Mouse (Mus musculus) liver (tissue): Measurements from ENCODE around the gene Fgf13.

ENCODE experiments used
- DNase-seq: peaks from one replicate; pipeline ENCODE4 v3.0.0-alpha.2; 2020; ENCODE audit warnings: mixed read lengths

Fgf13 gene

DNA sequence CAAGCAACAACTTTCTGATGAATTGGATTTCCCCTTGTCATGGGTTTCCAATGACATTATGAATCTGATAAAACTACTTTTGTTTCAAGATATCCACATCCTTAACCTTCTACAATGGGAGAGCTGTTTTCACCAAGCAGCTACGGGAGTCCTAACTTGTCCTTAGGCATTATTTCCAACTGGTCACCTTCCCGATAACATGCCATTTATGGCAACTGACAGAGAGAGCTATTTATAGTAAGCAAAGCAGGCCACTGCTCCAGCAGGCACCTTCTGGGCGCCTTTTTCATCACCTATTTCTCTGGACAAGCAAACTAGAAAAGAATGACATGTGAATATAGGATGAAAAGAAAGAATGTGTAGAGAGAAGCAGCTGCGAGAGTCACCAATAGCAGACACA lies 385.5 kb downstream of the Fgf13 start:
- DNase-seq = no peak

GRCm38 (mm10) chrX:59179627-59180026 lies 388.2 kb downstream of the Fgf13 start:
- DNase-seq = no peak

DNA sequence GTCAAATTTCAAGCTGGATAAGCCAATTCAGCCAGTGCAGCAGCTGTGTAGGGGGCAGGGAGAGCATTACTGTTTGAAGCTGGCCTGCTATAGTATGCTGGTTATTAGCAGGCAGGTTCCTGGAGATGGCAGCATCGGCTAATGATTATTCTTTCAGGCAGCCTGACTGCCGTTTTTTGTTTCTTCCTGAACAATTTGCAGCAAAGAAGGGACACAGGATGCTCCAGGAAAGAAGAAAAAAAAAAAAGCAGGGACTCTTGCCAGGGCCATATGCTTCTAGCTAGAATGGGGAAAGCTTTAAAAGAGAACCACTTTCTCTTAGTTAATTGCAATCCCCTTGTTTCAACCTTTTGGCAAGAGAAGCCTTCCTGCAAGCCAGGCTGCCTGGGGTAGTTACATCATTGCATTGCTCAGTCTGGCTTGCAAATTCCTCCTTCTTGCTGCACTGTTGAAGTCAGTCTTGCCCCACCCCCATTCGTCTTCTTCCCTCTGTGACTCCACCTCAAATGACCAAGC lies 388.7 kb downstream of the Fgf13 start:
- no peak for DNase-seq

DNA sequence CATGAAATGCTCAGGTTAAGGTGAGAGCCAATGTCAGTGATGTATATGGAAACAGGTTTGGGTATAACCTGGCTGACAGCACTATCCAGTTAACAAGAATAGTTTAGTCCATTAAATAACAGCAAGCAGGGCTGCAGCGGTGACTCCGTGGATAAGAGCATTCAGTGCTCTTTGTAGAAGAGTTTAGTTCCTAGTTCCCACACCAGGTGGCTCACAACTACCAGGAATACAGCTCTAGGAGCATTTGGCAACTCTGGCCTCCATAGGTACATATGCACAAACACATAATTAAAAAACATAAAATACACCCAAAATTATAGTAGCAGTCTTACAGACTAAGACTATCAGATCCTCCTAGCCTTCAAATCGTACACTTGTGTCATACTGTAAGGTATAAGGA lies 390.2 kb downstream of the Fgf13 start:
- no peak for DNase-seq

DNA sequence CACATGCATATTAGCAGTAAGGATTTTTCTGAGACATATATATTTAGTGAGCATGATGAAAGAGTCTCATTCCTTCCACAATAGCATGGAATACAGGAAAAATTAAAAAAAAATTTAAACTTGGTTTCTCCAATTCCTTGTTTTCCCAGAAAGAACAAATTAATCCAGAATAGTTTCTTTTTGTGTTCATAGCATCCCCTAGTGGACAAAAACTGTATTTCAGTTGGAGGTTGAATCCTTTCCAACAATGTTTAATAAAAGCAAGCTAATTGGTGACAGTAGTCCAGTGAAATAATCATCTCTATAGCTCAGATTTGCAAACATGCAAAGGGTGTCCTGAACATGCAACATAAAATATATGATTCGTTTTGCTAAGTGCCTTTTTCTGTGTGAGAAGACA lies 395.7 kb downstream of the Fgf13 start:
- no peak for DNase-seq

DNA sequence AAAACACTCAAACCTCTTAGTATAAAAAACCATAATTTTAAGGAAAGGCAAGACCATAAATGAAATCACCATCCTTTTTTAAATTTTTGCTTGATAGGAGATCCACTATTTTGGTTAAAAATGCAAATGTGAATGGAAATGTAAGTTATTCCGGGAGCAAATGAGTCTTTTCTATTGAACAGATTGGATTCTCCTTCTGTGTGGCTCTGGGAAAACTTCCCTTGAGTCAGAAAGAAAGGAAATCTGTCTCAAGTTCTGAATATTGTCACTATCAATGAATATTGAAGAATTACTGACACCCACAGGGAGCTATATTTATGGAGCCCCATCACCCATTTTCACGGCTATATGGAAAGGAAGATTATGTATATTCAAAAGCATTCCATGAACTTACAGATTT lies 401.1 kb downstream of the Fgf13 start:
- no peak for DNase-seq

- no peak for DNase-seq
Measured at GRCm38 (mm10) chrX:59141947-59142346, 425.9 kb downstream of the Fgf13 start.

DNA sequence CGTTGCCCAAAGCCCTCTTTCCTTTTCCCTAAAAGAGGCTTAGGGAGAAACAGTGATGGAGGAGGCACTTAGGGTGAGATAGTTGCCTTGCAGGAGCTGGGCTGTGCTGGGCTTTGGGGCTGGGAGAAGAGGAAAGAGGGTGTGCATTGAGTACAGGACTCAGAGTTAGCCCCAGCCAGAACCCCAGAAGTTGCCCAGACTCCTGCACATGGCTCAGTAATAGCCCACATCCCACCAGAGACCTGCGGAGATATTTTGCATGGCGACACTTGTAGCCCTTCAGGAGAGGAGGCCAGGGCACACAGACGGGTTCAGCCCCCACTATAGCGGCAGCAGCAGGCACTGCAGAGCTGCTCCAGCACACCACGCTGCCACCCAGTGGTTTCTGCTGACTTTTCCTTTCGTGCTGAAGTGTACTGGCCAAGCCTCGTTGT lies 432.9 kb downstream of the Fgf13 start:
- peak; percentile 44 for DNase-seq

- DNase-seq = peak; percentile 27
Measured at GRCm38 (mm10) chrX:59134166-59134861, 433.6 kb downstream of the Fgf13 start.

DNA sequence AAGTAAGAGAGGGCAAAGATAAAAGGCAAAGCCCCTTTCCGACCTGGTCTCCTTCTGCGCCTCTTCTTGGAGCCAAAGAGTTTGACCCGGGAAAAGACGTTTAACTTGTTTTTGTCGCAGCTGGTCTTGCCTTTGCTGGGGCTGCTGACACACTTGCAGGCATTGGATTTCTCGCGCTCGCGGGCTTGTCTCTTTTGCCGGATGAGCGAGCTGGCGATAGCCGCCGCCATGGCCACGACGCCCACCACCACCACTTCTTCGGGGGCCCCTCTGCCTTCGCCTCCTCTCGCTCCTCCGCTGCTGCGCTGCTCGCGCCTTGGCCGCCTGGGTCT lies 434.1 kb downstream of the Fgf13 start:
- DNase-seq = peak; percentile 7

- DNase-seq = peak; percentile 8
Measured at GRCm38 (mm10) chrX:59133416-59133815, 434.5 kb downstream of the Fgf13 start.

DNA sequence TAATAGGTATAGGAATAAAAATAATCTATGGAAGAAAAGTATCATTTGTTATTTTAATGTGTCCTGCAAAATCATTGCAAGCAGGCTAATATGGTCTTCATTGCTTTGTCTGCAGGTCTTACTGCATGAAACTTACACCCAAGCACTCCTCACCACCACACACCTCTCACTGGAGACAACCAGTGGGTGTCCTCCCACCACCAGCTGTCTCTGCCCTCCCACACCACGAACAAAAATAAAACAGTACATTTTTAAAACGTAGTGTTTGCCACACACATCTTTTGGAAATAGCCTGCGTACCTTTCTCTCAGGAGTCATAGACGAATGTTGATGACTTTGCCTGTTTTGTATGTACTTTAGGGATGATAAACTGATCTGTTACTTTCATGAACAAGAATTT lies 441.2 kb downstream of the Fgf13 start:
- no peak for DNase-seq

GRCm38 (mm10) chrX:59113187-59113586 lies 454.7 kb downstream of the Fgf13 start:
- no peak for DNase-seq

DNA sequence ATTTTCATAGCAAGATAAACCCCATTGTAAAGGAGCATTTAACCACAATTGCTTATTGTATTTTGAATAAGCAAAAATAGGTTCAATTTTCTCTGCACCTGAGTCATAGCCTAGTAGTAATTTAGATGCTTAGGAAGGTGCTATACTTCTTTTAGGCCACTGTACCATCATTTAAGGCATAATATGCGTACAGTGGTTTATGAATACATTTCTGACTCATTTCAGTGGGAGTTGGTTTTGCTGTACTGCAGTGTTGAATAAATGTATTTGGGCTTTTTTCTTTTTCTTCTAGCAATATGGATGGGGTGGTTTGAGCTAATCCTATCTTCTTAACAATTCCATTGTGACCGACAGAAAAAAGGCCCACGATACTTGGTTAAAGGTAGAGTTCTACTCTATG lies 481.9 kb downstream of the Fgf13 start:
- no peak for DNase-seq

DNA sequence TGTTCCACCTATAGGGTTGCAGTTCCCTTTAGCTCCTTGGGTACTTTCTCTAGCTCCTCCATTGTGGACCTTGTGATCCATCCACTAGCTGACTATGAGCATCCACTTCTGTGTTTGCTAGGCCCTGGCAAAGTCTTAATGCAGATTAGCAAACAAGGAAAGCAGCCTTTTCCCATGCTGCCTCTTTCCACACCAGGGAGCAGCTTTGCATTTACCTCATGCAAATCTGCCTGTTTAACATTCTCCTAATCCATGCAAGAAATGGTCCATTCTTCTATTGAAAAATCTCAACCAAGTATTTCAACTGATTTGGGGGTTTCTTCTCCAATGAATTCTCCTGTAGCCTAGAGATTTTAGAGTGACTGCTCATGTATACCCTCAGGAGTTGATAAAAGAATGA lies 487.4 kb downstream of the Fgf13 start:
- no peak for DNase-seq

DNA sequence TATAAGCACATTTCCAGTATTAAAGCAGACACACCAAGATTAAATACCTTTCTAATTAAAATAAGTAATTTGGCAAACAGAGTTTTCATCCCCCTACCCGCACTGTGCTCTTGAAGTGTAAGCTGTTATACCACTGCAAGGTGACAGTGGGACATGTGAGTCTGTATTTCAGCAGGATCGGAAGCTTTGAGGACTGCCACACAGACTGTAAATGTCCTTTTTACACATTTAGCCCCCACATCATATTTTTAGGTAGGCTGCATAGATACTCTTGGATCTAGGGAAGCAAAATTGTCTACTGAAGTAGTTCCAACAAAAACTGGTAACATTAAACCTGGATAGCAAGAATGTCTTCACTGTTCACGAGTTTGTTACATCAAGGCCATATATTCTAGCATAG lies 495.8 kb downstream of the Fgf13 start:
- no peak for DNase-seq

- DNase-seq = no peak
Measured at GRCm38 (mm10) chrX:59063157-59063556, 504.7 kb downstream of the Fgf13 start.

DNA sequence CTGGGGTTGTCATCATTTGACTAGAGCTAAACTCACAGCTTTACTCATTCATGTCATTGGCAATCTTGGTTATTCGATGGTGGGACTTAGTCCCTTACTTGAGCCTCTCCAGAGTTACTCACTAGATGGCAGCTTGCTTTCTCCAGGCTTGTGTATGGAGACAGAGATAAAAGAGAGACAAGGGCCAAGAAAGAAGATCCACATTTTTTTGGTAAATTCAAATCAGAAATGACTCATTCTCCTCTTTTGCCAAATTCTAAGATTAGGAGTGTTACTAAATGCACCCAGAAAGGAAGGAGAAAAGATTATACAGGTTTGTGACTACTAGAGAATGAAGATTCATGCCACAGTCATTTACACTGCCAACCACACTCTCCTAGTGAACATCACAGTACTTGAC lies 532.9 kb downstream of the Fgf13 start:
- no peak for DNase-seq
